Mouse (Mus musculus) C2C12 (cell line): Measurements from ENCODE around the gene Ajm1. TPM values are rescaled to one million over a fixed set of nuclear protein-coding genes. Genes with fewer than 3 reads are reported as not detected.

Experiments used
- H3K27me3 ChIP-seq: one replicate; pipeline ENCODE4 v1.6.1; 2011; ENCODE audit not compliant: control insufficient read depth, insufficient read depth, insufficient read length
- H3K36me3 ChIP-seq: one replicate; pipeline ENCODE4 v1.6.1; 2011; ENCODE audit not compliant: control insufficient read depth, insufficient read depth
- H3K4me3 ChIP-seq: one replicate; pipeline ENCODE4 v1.5.1; 2011; ENCODE audit warnings: mild to moderate bottlenecking, control low read depth; ENCODE audit not compliant: poor library complexity, insufficient read depth, severe bottlenecking
- H3K79me2 ChIP-seq: one replicate; pipeline ENCODE4 v1.6.1; 2011; ENCODE audit not compliant: control insufficient read depth, insufficient read depth
- H3K79me3 ChIP-seq: one replicate; pipeline ENCODE4 v1.6.1; 2011; ENCODE audit warnings: low read depth, control low read depth
- H3ac ChIP-seq: one replicate; pipeline ENCODE3; 2011; ENCODE audit warnings: low read depth; ENCODE audit not compliant: control insufficient read depth, insufficient read length
- CEBPB ChIP-seq: IDR thresholded peaks from one replicate; pipeline ENCODE4 v1.6.1; 2011; ENCODE audit warnings: low read depth, mild to moderate bottlenecking, control low read depth, moderate library complexity
- CTCF ChIP-seq: IDR thresholded peaks from one replicate; pipeline ENCODE4 v1.5.1; 2011; ENCODE audit not compliant: control insufficient read depth, insufficient read depth, insufficient read length
- FOSL1 ChIP-seq: IDR thresholded peaks from one replicate; pipeline ENCODE4 v1.8.0; 2011; ENCODE audit warnings: mild to moderate bottlenecking, low read length; ENCODE audit not compliant: poor library complexity, insufficient read depth, severe bottlenecking
- MAX ChIP-seq: IDR thresholded peaks from one replicate; pipeline ENCODE4 v1.6.1; 2011; ENCODE audit warnings: mild to moderate bottlenecking, control low read depth
- MYOD1 ChIP-seq: IDR thresholded peaks from one replicate; pipeline ENCODE4 v1.6.1; 2011; ENCODE audit warnings: low read depth; ENCODE audit not compliant: control insufficient read depth, insufficient read length
- MYOG ChIP-seq: IDR thresholded peaks from one replicate; pipeline ENCODE4 v1.6.1; 2011; ENCODE audit not compliant: control insufficient read depth, insufficient read length; ENCODE audit errors: extremely low read depth
- USF1 ChIP-seq: IDR thresholded peaks from one replicate; pipeline ENCODE4 v1.6.1; 2011; ENCODE audit warnings: low read depth, mild to moderate bottlenecking, control low read depth, moderate library complexity
- polyA plus RNA-seq: library from polyadenylated mRNA; unstranded; fragments of >200 nt; fragmentation: generic; extraction: Trizol; gene quantifications from one replicate; pipeline ENCODE4 v1.2.1, GENCODE M21; 2012; ENCODE audit warnings: missing spikeins

Ajm1 gene
- polyA plus RNA-seq, 1 experiment, result 0.29 TPM

- H3K4me3 ChIP-seq, result no peak overlapping the region
- no peaks in the 10 kb centered on the region for H3K27me3 ChIP-seq
- H3ac ChIP-seq, result no peak overlapping the region
- TF ChIP-seq FOSL1 (no peak), CEBPB (no peak), USF1 (no peak), CTCF (no peak), MYOG (no peak), MAX (no peak), MYOD1 (no peak)
- peaks cover 35% of the 10 kb centered on the region for H3K36me3 ChIP-seq
- no peaks in the 10 kb centered on the region for H3K79me3 ChIP-seq
- H3K79me2 ChIP-seq, result no peaks in the 10 kb centered on the region
Observed at GRCm38 (mm10) chr2:25581901-25582301, 344 bp upstream of the Ajm1 start.

- H3K79me3 ChIP-seq, result no peaks in the 10 kb centered on the region
- TF ChIP-seq CEBPB (no peak), USF1 (no peak), MYOG (no peak)
- H3ac ChIP-seq, result no peak overlapping the region
- H3K27me3 ChIP-seq, result no peaks in the 10 kb centered on the region
- H3K36me3 ChIP-seq, result peaks cover 25% of the 10 kb centered on the region
- no peaks in the 10 kb centered on the region for H3K79me2 ChIP-seq
- H3K4me3 ChIP-seq, result no peak overlapping the region
Observed at GRCm38 (mm10) chr2:25580621-25581101, 896 bp downstream of the Ajm1 start.

- peaks cover 18% of the 10 kb centered on the region for H3K36me3 ChIP-seq
- H3K79me3 ChIP-seq, result no peaks in the 10 kb centered on the region
- TF ChIP-seq MYOG (no peak), FOSL1 (no peak), CEBPB (no peak)
- H3K79me2 ChIP-seq, result no peaks in the 10 kb centered on the region
- H3ac ChIP-seq, result no peak overlapping the region
- H3K4me3 ChIP-seq, result no peak overlapping the region
- H3K27me3 ChIP-seq, result no peaks in the 10 kb centered on the region
Observed at GRCm38 (mm10) chr2:25579737-25580460, 1.7 kb downstream of the Ajm1 start.

- H3K36me3 ChIP-seq, result peaks cover 11% of the 10 kb centered on the region
- H3K79me2 ChIP-seq, result peaks cover 4% of the 10 kb centered on the region
- no peaks in the 10 kb centered on the region for H3K27me3 ChIP-seq
- no peaks in the 10 kb centered on the region for H3K79me3 ChIP-seq
- TF ChIP-seq CEBPB (no peak), CTCF (no peak), MYOD1 (no peak), USF1 (no peak), MYOG (no peak), MAX (no peak), FOSL1 (no peak)
- no peak overlapping the region for H3ac ChIP-seq
- H3K4me3 ChIP-seq, result no peak overlapping the region
Observed at GRCm38 (mm10) chr2:25578796-25579736, 2.5 kb downstream of the Ajm1 start.

GRCm38 (mm10) chr2:25577951-25578795, 3.4 kb downstream of the Ajm1 start:
- H3K79me2 ChIP-seq, result peaks cover 13% of the 10 kb centered on the region
- H3K27me3 ChIP-seq, result no peaks in the 10 kb centered on the region

More at GRCm38 (mm10) chr2:25577951-25578795, 3.4 kb downstream of the Ajm1 start:
- peaks cover 5% of the 10 kb centered on the region for H3K36me3 ChIP-seq
- no peak overlapping the region for H3ac ChIP-seq
- no peak overlapping the region for H3K4me3 ChIP-seq
- H3K79me3 ChIP-seq, result peaks cover 3% of the 10 kb centered on the region
- no peak for TF ChIP-seq MAX
- TF ChIP-seq MYOG, result no peak
- no peak for TF ChIP-seq CEBPB
- no peak for TF ChIP-seq MYOD1
- no peak for TF ChIP-seq CTCF
- TF ChIP-seq FOSL1, result no peak
- no peak for TF ChIP-seq USF1
